Mouse (Mus musculus): Measurements from ENCODE around the gene Papss2.

GRCm38 (mm10) chr19:32577749-32578148, 17.8 kb upstream of the Papss2 start:
- TF ChIP-seq POLR2A (IDR thresholded peaks at IDR 0.05; ENCODE audit: insufficient read depth, low read length) (no peak), CTCF (IDR thresholded peaks at IDR 0.05; ENCODE audit: low read depth, low read length) (no peak)

Data from ES-Bruce4 (cell line).